Mouse (Mus musculus): ENCODE results near the gene Smad3.

Gene Smad3

DNA sequence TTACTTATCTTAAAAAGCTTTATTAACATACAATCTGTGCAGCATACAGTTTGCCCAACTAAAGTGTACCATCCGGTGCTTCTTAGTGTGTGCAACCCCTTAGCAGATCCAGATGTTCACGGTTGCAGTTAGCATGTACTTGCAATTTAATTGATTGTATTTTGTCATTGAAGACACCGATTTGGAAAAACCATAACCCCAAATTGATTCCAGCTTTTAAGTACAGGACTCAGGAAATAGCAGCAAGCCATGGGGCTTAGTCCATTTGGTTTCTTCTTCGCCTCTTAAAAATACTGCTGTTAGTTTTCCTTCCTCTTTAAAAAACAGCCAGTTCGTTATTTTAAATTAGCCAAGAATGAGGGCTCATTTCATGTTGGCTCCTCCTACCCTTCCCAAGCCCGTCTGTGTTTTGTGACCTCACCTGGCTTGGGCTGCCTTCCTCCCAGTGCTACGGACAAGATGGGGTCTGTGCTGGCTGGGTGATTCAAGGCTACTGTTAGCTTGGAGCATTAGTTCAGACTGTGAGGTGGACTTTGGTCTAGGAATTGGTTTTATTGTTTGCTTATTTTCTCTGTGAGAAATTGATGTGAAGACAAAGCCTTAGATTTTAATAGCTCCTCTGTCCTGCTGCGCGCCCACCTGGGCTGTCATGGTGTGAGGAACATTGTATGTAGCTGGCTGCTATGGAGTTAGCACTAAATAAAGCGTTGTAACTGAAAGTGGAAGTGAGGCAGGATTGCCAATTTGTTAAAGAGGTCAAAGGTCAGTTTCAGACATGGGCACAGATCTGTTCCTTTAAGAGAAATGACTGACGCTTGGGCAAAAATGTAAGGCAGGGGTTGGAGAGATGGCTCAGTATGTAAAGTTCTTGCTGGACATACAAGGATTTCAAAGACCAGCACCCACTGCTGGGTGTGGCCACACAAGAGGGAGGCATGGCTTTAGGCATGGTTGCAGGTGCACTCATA is 143.5 kb downstream of the Smad3 start:
- DNase-seq, result no peak

DNA sequence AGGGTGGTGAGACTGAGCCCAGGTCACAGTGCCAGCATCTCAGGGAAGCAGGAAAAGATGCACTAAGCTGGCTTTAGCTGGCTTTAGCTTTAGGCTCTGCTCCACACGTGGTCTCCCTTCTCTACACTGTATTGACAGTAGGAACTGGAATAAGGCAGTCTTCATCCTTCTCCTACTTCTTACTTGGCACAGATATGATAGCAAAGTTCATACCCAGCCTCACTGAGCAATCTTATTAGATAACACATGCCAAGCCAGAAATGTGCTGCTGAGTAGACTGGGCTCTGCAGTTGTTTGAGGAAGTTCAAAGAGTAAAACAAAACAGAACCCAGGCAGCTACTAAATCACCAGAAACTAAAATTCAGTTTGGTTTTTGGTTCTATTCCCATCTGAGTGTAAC is 144.2 kb downstream of the Smad3 start:
- no peak for DNase-seq

DNA sequence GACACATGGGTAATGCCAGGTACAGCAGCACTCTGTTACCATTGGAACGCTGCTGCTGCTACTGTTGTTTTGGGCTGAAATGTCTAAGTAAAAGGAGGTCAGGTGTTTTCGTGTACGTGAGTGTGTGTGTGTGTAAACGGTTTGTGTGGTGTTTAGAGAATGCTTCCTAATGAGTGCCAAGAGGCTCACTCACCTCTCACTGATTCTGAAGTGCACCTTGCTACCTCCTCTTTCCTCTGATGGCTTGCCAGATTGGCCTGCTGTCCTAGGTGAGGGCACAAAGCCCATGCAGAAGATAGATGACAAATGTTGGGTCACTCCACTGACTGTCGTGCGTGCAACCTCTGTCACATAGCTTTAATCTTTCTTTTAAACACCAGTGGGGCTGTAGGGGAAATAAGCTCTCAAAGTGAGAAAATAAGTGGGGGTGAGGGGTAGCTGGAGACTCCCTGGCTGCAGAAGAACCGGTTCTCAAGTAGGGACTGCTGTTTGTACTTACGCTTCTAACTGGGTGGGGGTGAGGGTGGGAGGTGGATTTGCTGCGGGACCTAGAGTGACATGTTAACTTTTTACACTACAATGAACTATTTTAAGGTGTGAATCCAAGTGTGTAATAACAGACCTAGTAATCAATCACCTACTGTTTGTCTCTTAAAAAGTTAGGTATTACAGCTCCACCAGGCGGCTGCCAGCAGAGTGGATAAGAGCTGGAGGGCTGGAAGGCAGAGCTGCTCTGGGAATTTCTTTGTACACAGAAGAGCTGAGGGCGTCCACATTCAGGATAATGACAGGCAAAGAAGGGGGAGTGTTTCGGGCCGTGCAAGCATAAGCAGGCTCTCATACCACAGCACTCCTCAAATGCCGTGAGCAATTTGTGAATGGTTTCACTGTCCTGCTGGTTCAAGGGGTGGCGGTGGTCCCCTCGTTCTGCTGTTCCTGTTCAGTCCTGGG is 145.0 kb downstream of the Smad3 start:
- DNase-seq, result no peak

- no peak for DNase-seq
Observed at GRCm38 (mm10) chr9:63611967-63612366, 145.8 kb downstream of the Smad3 start.

- DNase-seq, result no peak
Observed at GRCm38 (mm10) chr9:63610841-63611366, 146.9 kb downstream of the Smad3 start.

DNA sequence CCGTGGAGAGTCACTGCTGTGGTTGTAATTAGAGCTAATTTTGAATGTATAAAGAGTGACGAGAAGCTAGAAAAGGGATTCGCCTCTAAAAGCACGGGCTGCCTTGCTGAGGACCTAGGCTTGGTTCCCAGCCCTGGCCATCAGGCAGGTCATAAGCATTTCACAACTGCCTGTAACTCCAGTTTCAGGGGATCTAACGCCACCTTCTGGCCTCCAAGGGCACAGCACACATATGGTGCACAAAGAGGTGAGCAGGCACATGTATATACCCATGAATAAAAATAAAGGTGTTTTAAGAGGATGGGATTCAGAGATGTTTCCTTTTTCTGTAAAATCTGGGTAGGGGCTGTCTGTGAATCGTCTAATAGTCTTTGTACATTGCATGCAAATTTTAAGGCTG is 147.6 kb downstream of the Smad3 start:
- DNase-seq, result no peak

GRCm38 (mm10) chr9:63609776-63610175 is 148.0 kb downstream of the Smad3 start:
- DNase-seq, result no peak

GRCm38 (mm10) chr9:63609246-63609645 is 148.5 kb downstream of the Smad3 start:
- DNase-seq, result no peak

DNA sequence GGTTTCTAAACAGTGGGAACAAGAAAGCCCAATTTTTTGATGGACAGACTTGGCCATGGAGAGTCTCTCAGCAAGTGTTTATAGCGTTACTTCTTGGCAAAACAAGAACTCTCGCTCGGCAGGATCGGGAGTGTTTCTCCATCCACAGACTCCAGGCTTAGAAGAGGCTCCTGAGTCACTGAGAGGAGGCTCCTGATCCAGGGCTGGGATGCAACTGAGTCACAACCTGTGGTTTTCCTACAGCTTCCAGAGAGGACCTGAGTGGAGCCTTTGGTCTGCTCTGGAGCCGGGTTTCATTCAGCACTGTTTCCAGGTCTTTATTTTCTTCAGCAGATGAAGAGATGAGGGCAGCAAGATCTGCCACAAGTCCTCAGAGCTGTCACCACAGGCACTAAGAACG is 149.8 kb downstream of the Smad3 start:
- no peak for DNase-seq

- DNase-seq, result no peak
Observed at GRCm38 (mm10) chr9:63606594-63606993, 151.2 kb downstream of the Smad3 start.

- no peak for DNase-seq
Observed at GRCm38 (mm10) chr9:63603849-63604248, 153.9 kb downstream of the Smad3 start.

DNA sequence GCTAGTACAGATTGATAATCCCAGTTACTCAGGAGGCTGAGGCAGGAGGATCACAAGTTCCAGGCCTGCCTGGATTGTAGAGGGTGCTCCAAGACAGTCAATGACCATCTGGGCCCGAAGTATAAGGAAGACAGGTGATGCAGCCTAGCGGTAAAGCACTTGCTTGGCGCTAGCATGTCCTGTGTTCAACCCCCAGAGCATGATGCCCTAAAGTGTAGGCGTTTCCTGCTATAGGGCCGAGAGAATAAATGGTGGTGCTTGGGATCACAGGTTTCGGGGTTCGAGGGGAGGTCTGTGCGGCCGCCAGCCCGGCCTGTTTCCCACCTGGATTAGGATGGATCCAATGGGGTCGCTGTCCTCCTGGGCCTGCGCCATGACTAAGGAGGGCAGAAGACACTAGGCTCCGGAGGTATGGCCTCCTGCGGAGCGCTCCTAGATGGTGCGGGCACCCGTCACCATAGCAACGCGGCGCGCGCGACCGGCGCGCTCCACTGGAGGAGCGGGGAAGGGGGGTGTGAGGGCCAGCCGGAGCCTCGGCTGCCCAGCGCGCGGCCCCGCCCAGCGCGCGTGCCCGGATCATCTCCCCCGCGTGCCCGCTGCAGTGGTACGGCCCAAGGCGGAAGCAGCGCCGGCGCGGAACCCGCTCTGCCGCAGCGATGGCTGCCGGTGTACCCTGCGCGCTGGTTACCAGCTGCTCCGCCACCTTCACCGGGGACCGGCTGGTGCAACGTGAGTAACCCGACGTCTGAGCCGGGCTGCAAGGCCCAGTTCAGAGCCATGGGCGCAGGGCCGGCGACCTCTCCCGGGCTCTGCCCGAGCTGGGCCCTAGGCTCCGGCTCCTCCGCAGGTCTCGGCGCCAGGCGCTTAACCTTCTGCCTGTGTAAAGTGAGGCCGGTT is 155.5 kb downstream of the Smad3 start, which contains the start of the genes Iqch and Aagab:
Iqch (minus strand) TSS at position 451 of the 897 bp plus-strand sequence.
Aagab (plus strand) TSS at position 618 of the 897 bp plus-strand sequence.
- peak; percentile 98 for DNase-seq
